Mouse (Mus musculus): ENCODE measurements around the gene Polr2a. TPM values are rescaled to one million over a fixed set of nuclear protein-coding genes. Genes with fewer than 3 reads are reported as not detected.
A peak's percentile ranks its signal among the peaks of the same experiment; 100 is the strongest.

Gene Polr2a
- polyA plus RNA-seq, 1 experiment from 2014 or later = 21.3 TPM

GRCm38 (mm10) chr11:69760901-69761200 lies 2.4 kb upstream of the Polr2a start:
- no peak overlapping the region for H3K4me3 ChIP-seq (ENCODE audit: low read depth, low read length)
- no peak overlapping the region for H3K9ac ChIP-seq (ENCODE audit: low read length)
- H3K4me2 ChIP-seq (ENCODE audit: low read length) = no peak overlapping the region
- H3K27ac ChIP-seq (ENCODE audit: low read depth, low read length) = no peak overlapping the region
- H3K4me1 ChIP-seq (ENCODE audit: control insufficient read depth, insufficient read depth, low read length) = peaks cover 25% of the 10 kb centered on the region
- ATAC-seq (no peak), DNase-seq (ENCODE audit: low spot score) (no peak)
- no peaks in the 10 kb centered on the region for H3K9me3 ChIP-seq (replicated peaks; ENCODE audit: control insufficient read depth, low read length)
- H3K27me3 ChIP-seq (replicated peaks; ENCODE audit: control insufficient read depth, insufficient read depth, low read length) = no peaks in the 10 kb centered on the region
- 94% methylated on average over 7 of the region's 7 CpGs for WGBS
- H3K36me3 ChIP-seq (ENCODE audit: control insufficient read depth, insufficient read depth, low read length) = no peaks in the 10 kb centered on the region

- ATAC-seq (no peak), DNase-seq (ENCODE audit: low spot score) (no peak)
- no peaks in the 10 kb centered on the region for H3K36me3 ChIP-seq (ENCODE audit: control insufficient read depth, insufficient read depth, low read length)
- peak overlapping the region; percentile 90 for H3K4me2 ChIP-seq (ENCODE audit: low read length)
- H3K4me1 ChIP-seq (ENCODE audit: control insufficient read depth, insufficient read depth, low read length) = peaks cover 28% of the 10 kb centered on the region
- H3K9me3 ChIP-seq (replicated peaks; ENCODE audit: control insufficient read depth, low read length) = no peaks in the 10 kb centered on the region
- no peaks in the 10 kb centered on the region for H3K27me3 ChIP-seq (replicated peaks; ENCODE audit: control insufficient read depth, insufficient read depth, low read length)
- H3K9ac ChIP-seq (ENCODE audit: low read length) = peak overlapping the region; percentile 88
- WGBS = 80% methylated on average over 14 of the region's 14 CpGs
- H3K27ac ChIP-seq (ENCODE audit: low read depth, low read length) = peak overlapping the region; percentile 99
- 0 out of 2 replicates have a peak overlapping the region, but pooled peaks have one; percentile 53 for H3K4me3 ChIP-seq (ENCODE audit: low read depth, low read length)
Measured at GRCm38 (mm10) chr11:69760160-69760900, 1.9 kb upstream of the Polr2a start.

- peak overlapping the region; percentile 88 for H3K9ac ChIP-seq (ENCODE audit: low read length)
- peak overlapping the region; percentile 90 for H3K4me2 ChIP-seq (ENCODE audit: low read length)
- H3K4me3 ChIP-seq (ENCODE audit: low read depth, low read length) = peak overlapping the region; percentile 53
- no peaks in the 10 kb centered on the region for H3K9me3 ChIP-seq (replicated peaks; ENCODE audit: control insufficient read depth, low read length)
- DNase-seq (ENCODE audit: low spot score) = peak; percentile 97
- under 1% methylated on average over 37 of the region's 37 CpGs for WGBS
- no peaks in the 10 kb centered on the region for H3K36me3 ChIP-seq (ENCODE audit: control insufficient read depth, insufficient read depth, low read length)
- ATAC-seq = peak; percentile 86
- peak overlapping the region; percentile 99 for H3K27ac ChIP-seq (ENCODE audit: low read depth, low read length)
- H3K4me1 ChIP-seq (ENCODE audit: control insufficient read depth, insufficient read depth, low read length) = peaks cover 33% of the 10 kb centered on the region
- H3K27me3 ChIP-seq (replicated peaks; ENCODE audit: control insufficient read depth, insufficient read depth, low read length) = no peaks in the 10 kb centered on the region
Measured at GRCm38 (mm10) chr11:69758971-69759721, 709 bp upstream of the Polr2a start.

GRCm38 (mm10) chr11:69758090-69758456 lies 364 bp downstream of the Polr2a start:
- no peaks in the 10 kb centered on the region for H3K9me3 ChIP-seq (replicated peaks; ENCODE audit: control insufficient read depth, low read length)
- H3K27ac ChIP-seq (ENCODE audit: low read depth, low read length) = peak overlapping the region; percentile 99
- H3K4me1 ChIP-seq (ENCODE audit: control insufficient read depth, insufficient read depth, low read length) = peaks cover 33% of the 10 kb centered on the region
- H3K27me3 ChIP-seq (replicated peaks; ENCODE audit: control insufficient read depth, insufficient read depth, low read length) = no peaks in the 10 kb centered on the region
- peak; percentile 87 for ATAC-seq
- WGBS = under 1% methylated on average over 24 of the region's 26 CpGs
- peak overlapping the region; percentile 53 for H3K4me3 ChIP-seq (ENCODE audit: low read depth, low read length)
- H3K36me3 ChIP-seq (ENCODE audit: control insufficient read depth, insufficient read depth, low read length) = no peaks in the 10 kb centered on the region
- H3K9ac ChIP-seq (ENCODE audit: low read length) = peak overlapping the region; percentile 88
- DNase-seq (ENCODE audit: low spot score) = peak; percentile 98
- peak overlapping the region; percentile 90 for H3K4me2 ChIP-seq (ENCODE audit: low read length)

GRCm38 (mm10) chr11:69757303-69758089 lies 941 bp downstream of the Polr2a start:
- Histone ChIP-seq H3K9ac (ENCODE audit: low read length) (peak overlapping the region; percentile 88), H3K9me3 (replicated peaks; ENCODE audit: control insufficient read depth, low read length) (no peaks in the 10 kb centered on the region), H3K4me3 (ENCODE audit: low read depth, low read length) (peak overlapping the region; percentile 53), H3K36me3 (ENCODE audit: control insufficient read depth, insufficient read depth, low read length) (no peaks in the 10 kb centered on the region), H3K4me2 (ENCODE audit: low read length) (peak overlapping the region; percentile 90), H3K27me3 (replicated peaks; ENCODE audit: control insufficient read depth, insufficient read depth, low read length) (no peaks in the 10 kb centered on the region), H3K4me1 (ENCODE audit: control insufficient read depth, insufficient read depth, low read length) (peaks cover 33% of the 10 kb centered on the region), H3K27ac (ENCODE audit: low read depth, low read length) (peak overlapping the region; percentile 99)
- WGBS = 41% methylated on average over 9 of the region's 9 CpGs
- DNase-seq (ENCODE audit: low spot score) = no peak
- no peak for ATAC-seq

GRCm38 (mm10) chr11:69754701-69755100 lies 3.7 kb downstream of the Polr2a start:
- Histone ChIP-seq H3K27me3 (replicated peaks; ENCODE audit: control insufficient read depth, insufficient read depth, low read length) (no peaks in the 10 kb centered on the region), H3K9ac (ENCODE audit: low read length) (no peak overlapping the region), H3K9me3 (replicated peaks; ENCODE audit: control insufficient read depth, low read length) (no peaks in the 10 kb centered on the region), H3K27ac (ENCODE audit: low read depth, low read length) (no peak overlapping the region), H3K4me2 (ENCODE audit: low read length) (peak overlapping the region; percentile 90), H3K36me3 (ENCODE audit: control insufficient read depth, insufficient read depth, low read length) (no peaks in the 10 kb centered on the region), H3K4me1 (ENCODE audit: control insufficient read depth, insufficient read depth, low read length) (peaks cover 25% of the 10 kb centered on the region), H3K4me3 (ENCODE audit: low read depth, low read length) (no peak overlapping the region)
- DNase-seq (ENCODE audit: low spot score) (peak; percentile 88), ATAC-seq (no peak)
- 45% methylated on average over 3 of the region's 3 CpGs for WGBS

GRCm38 (mm10) chr11:69754233-69754632 lies 4.2 kb downstream of the Polr2a start:
- no peak for DNase-seq (ENCODE audit: low spot score)
- no peak overlapping the region for H3K27ac ChIP-seq (ENCODE audit: low read depth, low read length)
- H3K36me3 ChIP-seq (ENCODE audit: control insufficient read depth, insufficient read depth, low read length) = 0 out of 2 replicates have a peak, but pooled peaks cover under 1% of the 10 kb centered on the region
- H3K27me3 ChIP-seq (replicated peaks; ENCODE audit: control insufficient read depth, insufficient read depth, low read length) = no peaks in the 10 kb centered on the region
- no peak for ATAC-seq
- WGBS = 89% methylated on average over 5 of the region's 5 CpGs
- H3K4me1 ChIP-seq (ENCODE audit: control insufficient read depth, insufficient read depth, low read length) = peaks cover 24% of the 10 kb centered on the region
- H3K4me2 ChIP-seq (ENCODE audit: low read length) = peak overlapping the region; percentile 90; the same call in 1 of the 2 replicates
- H3K4me3 ChIP-seq (ENCODE audit: low read depth, low read length) = no peak overlapping the region
- no peak overlapping the region for H3K9ac ChIP-seq (ENCODE audit: low read length)
- H3K9me3 ChIP-seq (replicated peaks; ENCODE audit: control insufficient read depth, low read length) = no peaks in the 10 kb centered on the region

- H3K9ac ChIP-seq (ENCODE audit: low read length) = no peak overlapping the region
- ATAC-seq (no peak), DNase-seq (ENCODE audit: low spot score) (no peak)
- H3K27me3 ChIP-seq (replicated peaks; ENCODE audit: control insufficient read depth, insufficient read depth, low read length) = no peaks in the 10 kb centered on the region
- H3K36me3 ChIP-seq (ENCODE audit: control insufficient read depth, insufficient read depth, low read length) = peaks cover 7% of the 10 kb centered on the region; the same call in 1 of the 2 replicates
- no peak overlapping the region for H3K4me3 ChIP-seq (ENCODE audit: low read depth, low read length)
- no peak overlapping the region for H3K4me2 ChIP-seq (ENCODE audit: low read length)
- no peaks in the 10 kb centered on the region for H3K9me3 ChIP-seq (replicated peaks; ENCODE audit: control insufficient read depth, low read length)
- peaks cover 24% of the 10 kb centered on the region for H3K4me1 ChIP-seq (ENCODE audit: control insufficient read depth, insufficient read depth, low read length)
- H3K27ac ChIP-seq (ENCODE audit: low read depth, low read length) = no peak overlapping the region
Measured at GRCm38 (mm10) chr11:69752686-69753085, 5.8 kb downstream of the Polr2a start.
